Mouse (Mus musculus) erythroblast, adult 5-6 weeks (primary cell): ENCODE measurements around the gene Rnf141. TPM values are rescaled to one million over a fixed set of nuclear protein-coding genes. Genes with fewer than 3 reads are reported as not detected.

Experiments used
- ATAC-seq: replicated peaks from 2 replicates; pipeline ENCODE4 v1.8.0; 2016; ENCODE audit warnings: moderate number of reproducible peaks, mild to moderate bottlenecking, moderate TSS enrichment, inconsistent platforms; ENCODE audit not compliant: poor library complexity, low FRiP score, severe bottlenecking
- total RNA-seq, 2 experiments: library from RNA; stranded (forward) in 1 of 2; stranded (reverse) in 1 of 2; fragments of 150-400 nt in 1 of 2; fragments of 200-764, 138-1000 nt in 1 of 2; gene quantifications; 2 replicates each; pipeline versions ENCODE4 v1.2.3 to v1.2.4; 2015 to 2017; ENCODE audit warnings: low replicate concordance in 2 of 2

Rnf141 gene
- total RNA-seq, 2 experiments from 2014 or later = 11.0 to 14.7 TPM

GRCm38 (mm10) chr7:110801028-110801427 lies 43.2 kb downstream of the Rnf141 start:
- ATAC-seq = peak; percentile 73

DNA sequence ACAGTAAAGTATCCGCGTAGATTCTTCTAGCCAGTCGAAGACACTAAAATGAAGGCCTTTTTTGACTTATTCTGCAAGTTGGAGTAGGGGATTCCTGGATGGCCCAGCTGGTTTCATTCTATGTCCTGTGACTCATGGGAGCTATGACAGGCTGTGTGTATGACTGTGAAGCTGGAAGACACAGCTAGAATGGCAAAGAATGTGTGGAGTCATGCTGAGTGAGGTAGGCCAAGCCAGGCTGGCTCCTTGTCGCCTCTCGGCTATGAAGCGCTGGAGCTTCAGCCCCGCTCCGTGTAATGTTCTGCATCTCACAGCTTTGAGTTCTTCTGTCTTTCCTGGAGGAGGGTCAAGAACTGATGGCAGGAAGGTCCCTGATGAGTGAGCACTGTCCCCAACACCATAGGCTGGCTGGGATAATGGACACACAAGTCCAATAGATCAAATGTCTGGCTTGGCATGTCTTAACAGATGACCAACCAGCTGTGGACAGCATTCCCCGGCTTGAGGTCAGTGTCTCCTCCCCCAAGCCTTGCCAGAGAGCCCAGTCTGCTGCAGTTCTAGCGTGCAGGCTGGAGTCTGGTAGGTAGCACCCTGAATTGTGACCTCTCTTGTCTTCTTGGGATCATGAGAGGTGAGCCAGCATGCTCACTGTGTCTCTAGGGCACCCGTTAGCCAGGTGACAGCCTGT lies 46.4 kb downstream of the Rnf141 start:
- ATAC-seq = no peak

DNA sequence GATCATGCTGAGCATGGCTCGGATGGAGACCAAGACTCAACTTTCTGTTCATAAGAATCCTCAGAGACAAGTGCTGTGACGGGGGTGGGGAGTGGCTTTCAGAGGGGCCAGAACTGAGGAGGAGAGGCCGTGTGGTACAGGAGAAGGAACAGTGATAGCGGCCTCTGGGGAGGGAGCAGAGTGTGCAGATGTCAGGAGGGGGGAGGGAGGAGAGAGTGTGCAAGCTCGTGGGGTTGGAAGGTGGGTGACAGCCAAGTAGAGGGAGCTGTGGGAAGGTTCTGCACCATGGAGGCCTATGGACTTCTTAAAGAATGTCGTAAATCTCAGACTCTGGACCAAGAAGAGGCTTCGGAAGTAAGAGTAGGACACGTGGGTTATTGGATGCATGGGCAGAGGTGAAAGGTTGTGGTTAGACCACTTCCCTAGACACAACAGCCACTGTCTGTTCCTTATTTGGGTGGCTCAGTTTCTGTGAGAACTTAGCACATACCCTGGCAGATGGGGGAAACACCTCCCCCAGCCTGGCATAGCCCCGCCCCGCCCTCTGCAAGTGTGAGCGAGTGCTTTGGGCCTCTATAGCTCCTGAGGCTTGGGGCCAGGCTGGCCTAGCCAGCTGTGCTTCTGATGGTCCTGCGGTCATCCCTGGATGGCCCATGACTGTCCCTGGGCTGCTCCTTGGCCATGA lies 47.7 kb downstream of the Rnf141 start:
- no peak for ATAC-seq

DNA sequence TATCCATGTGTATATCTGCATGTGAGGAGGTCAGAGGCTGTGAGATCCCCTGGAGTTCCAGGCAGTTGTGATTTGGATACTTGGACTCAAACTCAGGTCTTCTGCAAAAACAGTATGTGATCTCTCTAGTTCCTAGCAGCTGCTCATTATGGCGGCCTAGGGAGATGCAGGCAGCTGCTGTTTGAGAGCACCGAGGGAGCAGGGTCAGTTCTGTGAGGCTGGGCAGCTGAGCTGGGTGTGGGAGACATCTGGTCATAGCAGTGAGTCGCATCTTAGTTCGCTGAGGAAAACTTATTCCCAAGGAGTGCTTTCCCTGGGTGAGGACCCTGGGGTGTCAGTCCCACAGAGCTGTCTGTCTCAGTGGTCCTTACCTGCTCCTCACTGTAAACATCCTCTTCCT lies 49.5 kb downstream of the Rnf141 start:
- no peak for ATAC-seq

DNA sequence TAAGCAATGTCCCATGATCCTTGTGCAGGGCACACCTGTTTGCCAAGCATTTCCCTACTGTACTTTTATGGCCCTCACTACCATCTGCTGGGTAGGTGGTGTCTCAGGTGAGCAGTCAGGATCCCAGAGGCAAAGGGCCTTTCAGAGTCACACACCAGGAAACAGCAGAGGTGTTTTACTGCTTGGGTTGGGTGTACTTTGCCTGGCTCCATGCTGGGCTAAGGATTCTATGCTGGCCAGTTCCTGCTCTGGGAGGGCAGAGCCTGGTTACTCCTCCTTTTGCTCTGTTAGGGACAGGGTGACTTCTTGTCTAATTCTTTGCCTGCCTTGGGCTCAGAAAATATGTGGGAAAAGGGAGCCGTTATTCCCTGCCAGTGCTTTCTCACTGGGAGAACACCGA lies 51.4 kb downstream of the Rnf141 start:
- no peak for ATAC-seq

- no peak for ATAC-seq
Measured at GRCm38 (mm10) chr7:110792201-110792600, 52.1 kb downstream of the Rnf141 start.

GRCm38 (mm10) chr7:110790878-110791277 lies 53.4 kb downstream of the Rnf141 start:
- ATAC-seq = no peak

GRCm38 (mm10) chr7:110787310-110787709 lies 56.9 kb downstream of the Rnf141 start:
- no peak for ATAC-seq

- ATAC-seq = no peak
Measured at GRCm38 (mm10) chr7:110785741-110786146, 58.5 kb downstream of the Rnf141 start.

GRCm38 (mm10) chr7:110784965-110785364 lies 59.3 kb downstream of the Rnf141 start:
- ATAC-seq = no peak

GRCm38 (mm10) chr7:110782845-110783478 lies 61.3 kb downstream of the Rnf141 start:
- ATAC-seq = no peak

DNA sequence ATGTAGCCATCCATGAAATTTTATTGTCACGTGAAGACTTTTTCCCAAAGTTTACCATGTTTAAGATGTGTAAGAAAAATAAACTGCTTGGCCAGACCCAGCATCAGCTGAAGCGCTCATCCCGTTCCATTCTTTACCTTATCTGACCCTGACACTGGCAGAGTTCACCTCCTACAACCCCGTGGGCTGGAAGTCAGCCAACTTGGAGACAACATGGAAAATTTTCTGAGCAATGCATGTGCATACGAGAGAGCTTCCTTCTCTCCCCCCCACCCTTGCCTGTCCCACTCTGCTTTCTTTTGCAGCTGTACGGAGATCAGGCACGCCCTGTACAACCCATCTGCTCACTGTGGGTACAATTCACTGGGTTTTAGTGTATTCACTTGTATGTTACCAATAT lies 62.1 kb downstream of the Rnf141 start:
- ATAC-seq = peak; percentile 53

DNA sequence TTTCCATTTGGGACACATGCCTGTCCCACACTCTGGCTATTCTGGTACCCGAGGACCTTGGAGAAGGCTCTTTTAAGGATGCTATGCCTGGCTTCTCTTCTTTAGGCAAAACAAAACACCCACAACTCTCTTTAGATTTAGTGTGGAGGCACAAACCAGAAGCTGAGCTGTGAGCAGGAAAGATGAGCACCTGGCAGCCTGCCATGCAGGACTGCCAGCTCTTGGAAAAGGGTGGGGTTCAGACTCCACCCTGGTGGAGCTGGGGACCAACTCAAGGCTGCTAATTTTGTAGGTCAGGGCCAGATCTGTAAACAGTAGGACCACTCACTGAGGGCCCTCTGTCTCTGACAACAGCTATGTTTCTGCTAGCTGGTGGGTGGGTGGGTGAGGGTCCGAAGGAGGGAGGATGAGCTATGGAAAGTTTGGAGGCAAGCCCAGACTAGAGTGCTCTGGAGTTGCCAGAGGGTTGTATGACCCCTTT lies 63.0 kb downstream of the Rnf141 start:
- ATAC-seq = peak; percentile 74

GRCm38 (mm10) chr7:110780520-110780919 lies 63.7 kb downstream of the Rnf141 start:
- no peak for ATAC-seq

DNA sequence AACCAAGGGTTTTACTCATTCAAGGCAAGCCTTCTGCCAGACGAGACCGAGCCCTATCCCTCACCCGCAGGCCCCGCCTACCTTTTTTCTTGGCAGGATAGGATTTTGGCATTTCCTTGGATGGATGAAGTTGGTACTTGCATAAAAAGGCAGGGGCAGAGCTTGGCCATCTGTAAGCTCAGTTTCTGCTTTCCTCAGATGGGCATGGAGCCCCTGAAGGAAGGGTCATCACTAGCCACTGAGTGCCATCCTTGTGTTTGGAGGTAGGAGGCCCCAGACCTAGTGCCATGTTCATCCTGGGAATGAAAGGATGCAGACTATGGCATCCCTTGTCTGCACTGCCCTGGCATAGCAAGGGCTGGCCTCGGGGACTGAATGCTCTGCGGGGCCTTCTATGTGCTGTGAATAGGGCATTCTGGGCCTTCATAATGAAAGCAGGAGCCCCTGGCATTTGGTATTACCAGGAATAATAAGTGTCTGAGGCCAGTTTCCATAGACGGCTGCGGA lies 64.6 kb downstream of the Rnf141 start:
- ATAC-seq = no peak

DNA sequence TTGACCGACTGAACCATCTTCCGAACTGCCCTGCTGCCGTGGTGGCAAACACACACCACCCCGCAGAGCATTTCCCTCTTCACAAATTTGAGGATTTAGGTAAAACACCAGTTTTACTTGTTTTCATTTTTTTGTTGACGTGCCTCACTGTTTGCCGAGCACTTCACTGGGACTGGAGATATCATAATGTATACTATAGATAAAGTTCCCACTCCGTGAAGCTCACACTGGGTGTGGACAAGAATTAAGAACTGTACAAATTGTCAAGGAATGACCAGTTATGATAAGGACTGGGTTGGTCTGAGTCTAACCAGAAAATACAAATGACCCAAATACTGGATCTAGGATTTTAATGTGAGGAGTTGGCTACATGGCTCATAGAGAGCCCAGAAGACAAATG lies 65.3 kb downstream of the Rnf141 start:
- peak; percentile 28 for ATAC-seq

DNA sequence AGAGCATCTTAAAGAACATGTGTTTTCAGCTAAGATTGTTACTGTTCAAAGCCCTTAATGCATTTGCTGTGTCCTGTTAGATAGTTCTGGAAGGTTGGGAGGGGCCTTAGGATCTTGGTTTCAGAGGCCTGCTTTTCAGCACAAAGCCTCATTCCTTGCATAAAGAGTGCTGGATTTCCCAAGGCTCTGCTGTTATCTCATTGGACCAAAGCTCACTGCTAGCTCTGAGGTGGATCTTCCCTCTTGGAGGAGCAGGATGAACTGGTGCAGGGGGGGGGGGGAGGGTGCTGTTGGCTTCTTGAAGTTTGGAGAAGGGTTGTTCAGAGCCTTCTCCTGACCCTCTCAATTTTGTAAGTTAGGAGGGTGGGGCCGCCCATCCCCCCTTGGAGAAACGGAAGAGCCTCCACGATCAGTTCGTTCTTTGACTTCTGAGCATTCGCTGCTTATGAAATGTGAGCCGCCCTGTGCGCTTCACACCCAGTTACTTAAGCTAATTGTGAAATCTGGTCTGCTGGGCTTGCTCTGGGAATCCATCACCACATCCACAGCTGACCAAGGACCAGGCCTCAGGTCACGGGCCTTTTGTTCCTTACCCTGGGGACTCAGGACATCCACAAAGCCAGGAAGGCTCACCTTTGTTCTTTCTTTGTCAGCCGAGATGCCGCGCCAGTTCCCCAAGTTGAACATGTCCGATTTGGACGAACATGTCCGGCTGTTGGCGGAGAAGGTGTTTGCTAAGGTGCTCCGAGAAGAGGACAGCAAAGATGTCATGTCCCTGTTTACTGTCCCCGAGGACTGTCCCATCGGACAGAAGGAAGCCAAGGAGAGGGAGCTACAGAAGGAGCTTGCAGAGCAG lies 66.9 kb downstream of the Rnf141 start:
- no peak for ATAC-seq

- peak; percentile 78 for ATAC-seq
Measured at GRCm38 (mm10) chr7:110774674-110775073, 69.6 kb downstream of the Rnf141 start.

GRCm38 (mm10) chr7:110774077-110774476 lies 70.2 kb downstream of the Rnf141 start:
- peak; percentile 42 for ATAC-seq
